Mouse (Mus musculus) neural tube, embryonic 12.5 days (tissue): ENCODE results near the gene Gm21983. TPM values are rescaled to one million over a fixed set of nuclear protein-coding genes. Genes with fewer than 3 reads are reported as not detected.

Experiments
- ATAC-seq: fragments of 200-750 bp; cut with Nextera tagmentation; 2 replicates; pipeline ENCODE4 v1.8.0; 2017; ENCODE audit warnings: low read depth, mild to moderate bottlenecking, moderate TSS enrichment, moderate library complexity; ENCODE audit not compliant: low FRiP score
- H3K27ac ChIP-seq: fragments of 300-500 bp; sonication (generic); 2 replicates; pipeline ENCODE4 v1.5.1; 2016
- H3K27me3 ChIP-seq: fragments of 300-500 bp; sonication (generic); replicated peaks from 2 replicates; pipeline ENCODE4 v1.6.1; 2016; ENCODE audit warnings: mild to moderate bottlenecking
- H3K36me3 ChIP-seq: fragments of 300-500 bp; sonication (generic); 2 replicates; pipeline ENCODE4 v1.6.1; 2016; ENCODE audit warnings: mild to moderate bottlenecking
- H3K4me1 ChIP-seq: fragments of 300-500 bp; sonication (generic); 2 replicates; pipeline ENCODE4 v1.6.1; 2016
- H3K4me2 ChIP-seq: fragments of 300-500 bp; sonication (generic); replicated peaks from 2 replicates; pipeline ENCODE4 v1.6.1; 2016; ENCODE audit warnings: mild to moderate bottlenecking
- H3K4me3 ChIP-seq: fragments of 300-500 bp; sonication (generic); 2 replicates; pipeline ENCODE4 v1.5.1; 2016
- H3K9ac ChIP-seq: fragments of 300-500 bp; sonication (generic); 2 replicates; pipeline ENCODE4 v1.6.1; 2016; ENCODE audit warnings: mild to moderate bottlenecking
- H3K9me3 ChIP-seq: fragments of 300-500 bp; sonication (generic); 2 replicates; pipeline ENCODE4 v1.6.1; 2016; ENCODE audit warnings: mild to moderate bottlenecking
- WGBS: fragments of 180-500 bp; shearing (Covaris S2); methylation state at CpG from one replicate; pipeline ENCODE4 v1.1.7; 2016; 5-methylcytosine and 5-hydroxymethylcytosine counted together
- polyA plus RNA-seq: library from polyadenylated mRNA; unstranded; fragments of >200 nt; fragmentation: Nextera tagmentation; extraction: Ambion mirVana; gene quantifications from 2 replicates; pipeline ENCODE4 v1.2.1, GENCODE M21; 2016

The Gm21983 gene
- polyA plus RNA-seq, 1 experiment from 2014 or later = 0.42 TPM

DNA sequence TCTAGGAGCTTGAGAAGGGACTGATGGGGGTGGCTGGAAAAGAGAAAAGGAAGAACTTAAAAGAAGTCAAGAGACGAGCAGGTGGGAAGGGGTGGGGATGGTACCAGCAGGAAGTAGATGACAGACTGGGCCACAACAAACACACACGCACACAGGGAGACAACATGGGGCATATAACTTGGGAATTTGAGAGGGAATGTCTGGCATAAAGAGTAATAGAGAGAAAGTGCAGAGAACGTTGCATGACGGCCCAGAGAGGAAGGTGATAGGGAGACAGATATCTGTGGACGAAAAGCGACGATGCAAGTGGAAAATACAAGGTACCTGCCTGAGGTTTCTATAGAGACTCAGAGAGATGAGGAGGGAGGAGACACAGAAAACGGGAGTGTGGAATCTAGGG lies 15.2 kb downstream of the Gm21983 start:
- Histone ChIP-seq H3K9me3 (no peaks in the 10 kb centered on the region), H3K27me3 (no peaks in the 10 kb centered on the region), H3K36me3 (peaks cover 38% of the 10 kb centered on the region), H3K4me3 (peak overlapping the region; percentile 75), H3K4me1 (peaks cover 56% of the 10 kb centered on the region), H3K9ac (peak overlapping the region; percentile 90), H3K4me2 (peak overlapping the region; percentile 77), H3K27ac (peak overlapping the region; percentile 96; the same call in 1 of the 2 replicates)
- ATAC-seq = 0 out of 2 replicates have a peak, but pooled peaks have one; percentile 0
- 4% methylated on average over 8 of the region's 8 CpGs for WGBS

GRCm38 (mm10) chr7:27165007-27165655 lies 15.8 kb downstream of the Gm21983 start:
- H3K27ac ChIP-seq = no peak overlapping the region
- peaks cover 60% of the 10 kb centered on the region for H3K4me1 ChIP-seq
- peaks cover 36% of the 10 kb centered on the region for H3K36me3 ChIP-seq
- WGBS = 74% methylated on average over 23 of the region's 23 CpGs
- no peaks in the 10 kb centered on the region for H3K9me3 ChIP-seq
- no peaks in the 10 kb centered on the region for H3K27me3 ChIP-seq
- ATAC-seq = 0 out of 2 replicates have a peak, but pooled peaks have one; percentile 0
- H3K4me3 ChIP-seq = peak overlapping the region; percentile 75
- H3K4me2 ChIP-seq = peak overlapping the region; percentile 77
- peak overlapping the region; percentile 90 for H3K9ac ChIP-seq

GRCm38 (mm10) chr7:27164112-27164947 lies 16.6 kb downstream of the Gm21983 start:
- no peaks in the 10 kb centered on the region for H3K9me3 ChIP-seq
- H3K9ac ChIP-seq = peak overlapping the region; percentile 90
- no peaks in the 10 kb centered on the region for H3K27me3 ChIP-seq
- no peak for ATAC-seq
- H3K27ac ChIP-seq = no peak overlapping the region
- peaks cover 66% of the 10 kb centered on the region for H3K4me1 ChIP-seq
- peak overlapping the region; percentile 77 for H3K4me2 ChIP-seq
- WGBS = 86% methylated on average over 33 of the region's 33 CpGs
- peaks cover 41% of the 10 kb centered on the region for H3K36me3 ChIP-seq
- peak overlapping the region; percentile 75 for H3K4me3 ChIP-seq

GRCm38 (mm10) chr7:27163450-27163805 lies 17.5 kb downstream of the Gm21983 start:
- H3K4me1 ChIP-seq = peaks cover 66% of the 10 kb centered on the region
- no peak for ATAC-seq

DNA sequence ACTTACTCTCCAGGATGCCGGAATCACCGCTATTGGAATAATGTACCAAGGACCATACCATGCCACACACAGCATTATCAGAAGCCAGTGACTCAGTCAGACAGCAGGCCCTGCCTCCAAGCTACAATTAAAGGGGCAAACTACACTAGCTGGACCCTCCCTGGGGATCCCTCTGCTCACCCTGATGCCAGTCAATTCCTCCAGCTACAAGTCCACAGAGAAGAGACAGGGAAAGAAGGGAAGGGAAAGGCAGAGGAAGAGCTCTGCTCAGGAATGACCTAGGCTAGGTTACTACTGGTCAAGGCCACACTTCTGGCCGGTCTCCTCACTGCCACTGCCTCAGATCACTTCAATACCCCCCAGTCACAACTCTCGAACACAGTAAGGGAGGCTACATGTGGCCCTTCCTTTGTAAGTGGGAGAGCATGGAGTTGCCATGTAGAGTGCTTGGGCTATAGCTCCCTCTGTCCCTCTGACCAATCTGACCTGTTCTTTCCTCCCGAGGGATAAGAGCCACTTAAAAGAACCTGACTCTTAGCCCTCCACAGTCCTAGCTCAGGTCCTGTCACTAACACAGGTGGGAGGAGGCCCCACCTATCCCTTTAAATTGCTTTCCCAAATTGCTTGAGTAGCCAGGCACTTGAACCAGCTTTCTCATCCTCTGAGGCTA lies 18.0 kb downstream of the Gm21983 start:
- WGBS = 88% methylated on average over 5 of the region's 5 CpGs
- Histone ChIP-seq H3K36me3 (peaks cover 53% of the 10 kb centered on the region), H3K4me2 (peak overlapping the region; percentile 77), H3K27ac (no peak overlapping the region), H3K4me1 (peaks cover 66% of the 10 kb centered on the region), H3K4me3 (0 out of 2 replicates have a peak overlapping the region, but pooled peaks have one; percentile 9), H3K27me3 (no peaks in the 10 kb centered on the region), H3K9me3 (no peaks in the 10 kb centered on the region), H3K9ac (peak overlapping the region; percentile 90)
- ATAC-seq = no peak

More at GRCm38 (mm10) chr7:27163450-27163805, 17.5 kb downstream of the Gm21983 start:
- peak overlapping the region; percentile 90 for H3K9ac ChIP-seq
- H3K9me3 ChIP-seq = no peaks in the 10 kb centered on the region
- WGBS = 88% methylated on average over 5 of the region's 5 CpGs
- no peak overlapping the region for H3K27ac ChIP-seq
- H3K36me3 ChIP-seq = peaks cover 48% of the 10 kb centered on the region
- peak overlapping the region; percentile 77 for H3K4me2 ChIP-seq
- H3K27me3 ChIP-seq = no peaks in the 10 kb centered on the region
- 0 out of 2 replicates have a peak overlapping the region, but pooled peaks have one; percentile 9 for H3K4me3 ChIP-seq

- Histone ChIP-seq H3K4me2 (peak overlapping the region; percentile 77), H3K4me3 (no peak overlapping the region), H3K9ac (peak overlapping the region; percentile 21; the same call in 1 of the 2 replicates), H3K9me3 (no peaks in the 10 kb centered on the region), H3K27ac (no peak overlapping the region), H3K36me3 (peaks cover 62% of the 10 kb centered on the region), H3K27me3 (no peaks in the 10 kb centered on the region), H3K4me1 (peaks cover 58% of the 10 kb centered on the region)
- 88% methylated on average over 4 of the region's 4 CpGs for WGBS
- no peak for ATAC-seq
These were observed 19.1 kb downstream of the Gm21983 start for GRCm38 (mm10) chr7:27161744-27162143.

DNA sequence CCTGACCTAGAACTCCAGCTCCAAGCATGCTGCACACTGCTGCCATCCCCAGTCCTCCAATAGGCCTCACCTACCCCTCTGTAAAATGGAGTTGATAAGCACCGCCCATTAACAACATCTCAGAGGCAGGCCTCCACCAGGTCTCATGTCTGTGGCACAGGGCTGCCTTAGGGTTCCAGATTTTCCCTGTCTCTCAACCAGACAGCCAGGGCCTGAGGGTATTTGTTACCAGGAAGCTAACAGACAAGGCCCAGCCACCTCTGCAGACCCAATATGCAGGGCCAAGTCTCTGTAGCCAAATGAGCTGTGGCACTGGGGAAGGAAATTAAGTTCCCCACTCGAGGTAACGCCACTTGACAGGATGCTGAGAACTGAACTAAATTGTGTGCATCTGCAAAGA lies 20.0 kb downstream of the Gm21983 start:
- H3K9ac ChIP-seq = no peak overlapping the region
- 89% methylated on average over 3 of the region's 3 CpGs for WGBS
- H3K27ac ChIP-seq = no peak overlapping the region

DNA sequence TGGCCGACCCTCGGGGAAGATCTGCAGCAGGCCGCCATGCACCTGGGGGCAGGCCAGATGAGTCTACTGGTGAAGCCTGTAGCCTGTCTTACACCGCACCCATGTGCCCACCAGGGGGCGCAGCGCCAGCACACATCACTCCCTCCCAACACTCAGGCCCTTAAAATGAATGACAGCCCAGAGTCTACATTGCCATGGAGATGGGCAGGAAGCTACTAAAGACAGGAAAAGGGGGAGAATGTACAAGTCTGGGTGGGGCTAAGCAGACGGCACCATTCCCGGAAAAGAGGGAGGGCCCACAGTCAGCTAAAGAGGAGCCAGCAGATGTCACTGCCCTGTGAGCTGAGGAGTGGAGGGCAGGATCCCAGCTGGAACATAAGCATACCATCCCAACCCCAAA lies 21.0 kb downstream of the Gm21983 start:
- peaks cover 58% of the 10 kb centered on the region for H3K36me3 ChIP-seq
- no peaks in the 10 kb centered on the region for H3K9me3 ChIP-seq
- peaks cover 49% of the 10 kb centered on the region for H3K4me1 ChIP-seq
- peak; percentile 88 for ATAC-seq
- WGBS = 23% methylated on average over 8 of the region's 8 CpGs
- no peak overlapping the region for H3K27ac ChIP-seq
- H3K4me2 ChIP-seq = no peak overlapping the region
- no peak overlapping the region for H3K9ac ChIP-seq
- H3K4me3 ChIP-seq = no peak overlapping the region
- no peaks in the 10 kb centered on the region for H3K27me3 ChIP-seq

More for the DNA sequence above, 20.0 kb downstream of the Gm21983 start:
- H3K36me3 ChIP-seq = peaks cover 62% of the 10 kb centered on the region
- no peaks in the 10 kb centered on the region for H3K27me3 ChIP-seq
- H3K4me2 ChIP-seq = no peak overlapping the region
- H3K4me3 ChIP-seq = no peak overlapping the region
- no peak for ATAC-seq
- H3K4me1 ChIP-seq = peaks cover 58% of the 10 kb centered on the region
- no peaks in the 10 kb centered on the region for H3K9me3 ChIP-seq

GRCm38 (mm10) chr7:27159256-27159655 lies 21.6 kb downstream of the Gm21983 start:
- WGBS = 94% methylated on average over 6 of the region's 6 CpGs

GRCm38 (mm10) chr7:27158171-27158570 lies 22.7 kb downstream of the Gm21983 start:
- H3K27ac ChIP-seq = no peak overlapping the region
- 93% methylated on average over 9 of the region's 9 CpGs for WGBS
- no peak overlapping the region for H3K9ac ChIP-seq
- H3K4me3 ChIP-seq = no peak overlapping the region
- peaks cover 42% of the 10 kb centered on the region for H3K36me3 ChIP-seq
- no peak for ATAC-seq
- H3K9me3 ChIP-seq = no peaks in the 10 kb centered on the region
- no peak overlapping the region for H3K4me2 ChIP-seq
- H3K27me3 ChIP-seq = no peaks in the 10 kb centered on the region
- H3K4me1 ChIP-seq = peaks cover 32% of the 10 kb centered on the region

More at GRCm38 (mm10) chr7:27159256-27159655, 21.6 kb downstream of the Gm21983 start:
- Histone ChIP-seq H3K36me3 (peaks cover 52% of the 10 kb centered on the region), H3K27ac (no peak overlapping the region), H3K4me3 (no peak overlapping the region), H3K4me1 (peaks cover 43% of the 10 kb centered on the region), H3K4me2 (no peak overlapping the region), H3K9me3 (no peaks in the 10 kb centered on the region), H3K9ac (no peak overlapping the region), H3K27me3 (no peaks in the 10 kb centered on the region)
- ATAC-seq = no peak

DNA sequence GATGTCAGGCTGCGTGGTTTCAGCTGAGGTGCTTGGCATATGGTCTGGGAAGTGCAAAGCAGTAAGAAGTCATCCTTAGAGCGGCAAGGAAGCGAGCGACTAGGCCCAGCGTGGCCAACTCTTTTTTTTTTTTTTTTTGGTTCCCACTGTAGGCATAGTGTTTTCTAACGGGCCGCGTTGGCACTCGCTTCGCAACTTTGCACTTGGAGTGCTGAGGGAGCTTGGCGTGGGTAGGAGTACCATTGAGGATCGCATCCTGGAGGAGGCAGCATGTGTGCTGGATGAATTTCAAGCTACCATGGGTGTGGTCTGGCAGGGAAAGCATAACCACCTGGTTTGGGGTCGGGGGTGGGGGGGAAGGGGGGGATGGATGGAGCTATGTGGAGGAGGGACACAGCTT lies 24.9 kb downstream of the Gm21983 start:
- 83% methylated on average over 13 of the region's 13 CpGs for WGBS
- no peak for ATAC-seq
- H3K27ac ChIP-seq = no peak overlapping the region
- H3K4me2 ChIP-seq = no peak overlapping the region
- no peak overlapping the region for H3K9ac ChIP-seq
- H3K36me3 ChIP-seq = peaks cover 28% of the 10 kb centered on the region
- H3K9me3 ChIP-seq = no peaks in the 10 kb centered on the region
- H3K27me3 ChIP-seq = no peaks in the 10 kb centered on the region
- no peak overlapping the region for H3K4me3 ChIP-seq
- peaks cover 11% of the 10 kb centered on the region; the same call in 1 of the 2 replicates for H3K4me1 ChIP-seq
